Mouse (Mus musculus): ENCODE results near the gene Usp17la.

DNA sequence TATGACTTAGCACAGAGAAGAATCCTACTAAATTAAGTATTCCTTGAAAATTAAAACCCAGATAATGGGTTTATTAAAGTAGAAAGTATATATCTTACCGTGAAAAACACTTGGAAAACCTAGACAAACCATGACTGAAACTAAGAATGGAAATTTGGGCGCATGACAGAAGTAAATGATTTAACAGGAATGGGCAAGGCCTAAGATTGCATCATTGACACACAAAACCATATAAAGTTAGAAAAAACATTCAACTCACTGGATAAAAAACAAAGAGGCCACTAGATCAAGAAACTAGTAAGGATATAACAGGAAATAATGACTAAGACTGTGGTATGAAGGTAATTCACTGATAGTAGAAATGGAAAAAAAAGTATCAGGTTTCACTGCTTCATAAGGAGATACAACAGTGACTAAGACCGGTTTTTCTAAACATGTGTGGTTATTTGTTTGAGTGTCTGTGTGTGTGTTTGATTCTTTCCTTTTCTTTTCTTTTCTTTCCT is 1.5 kb upstream of the Usp17la start:
- no peak for TF ChIP-seq CTCF (IDR thresholded peaks at IDR 0.05; ENCODE audit: low read depth)
- no peak for TF ChIP-seq EP300 (optimal IDR thresholded peaks at IDR 0.05)

Measured in stomach, postnatal 0 days (tissue).